Mouse (Mus musculus) forebrain, embryonic 16.5 days (tissue): ENCODE data around the gene Lrp1. TPM values are rescaled to one million over a fixed set of nuclear protein-coding genes. Genes with fewer than 3 reads are reported as not detected.

ENCODE experiments used
- ATAC-seq: fragments of 200-750 bp; cut with Nextera tagmentation; 2 replicates; pipeline ENCODE4 v1.8.0; 2017; ENCODE audit warnings: mild to moderate bottlenecking, moderate library complexity
- H3K27ac ChIP-seq: fragments of 300-500 bp; sonication (generic); 2 replicates; pipeline ENCODE4 v1.5.1; 2014; ENCODE audit warnings: low read length, control low read depth
- H3K27me3 ChIP-seq: fragments of 300-500 bp; sonication (generic); replicated peaks from 2 replicates; pipeline ENCODE4 v1.6.1; 2014; ENCODE audit warnings: low read length; ENCODE audit not compliant: control insufficient read depth, insufficient read depth
- H3K36me3 ChIP-seq: fragments of 300-500 bp; sonication (generic); 2 replicates; pipeline ENCODE4 v1.6.1; 2014; ENCODE audit not compliant: control insufficient read depth, insufficient read depth
- H3K4me1 ChIP-seq: fragments of 300-500 bp; sonication (generic); replicated peaks from 2 replicates; pipeline ENCODE4 v1.6.1; 2014; ENCODE audit warnings: low read length; ENCODE audit not compliant: control insufficient read depth, insufficient read depth
- H3K4me2 ChIP-seq: fragments of 300-500 bp; sonication (generic); 2 replicates; pipeline ENCODE4 v1.6.1; 2014; ENCODE audit warnings: mild to moderate bottlenecking, low read length, control low read depth
- H3K4me3 ChIP-seq: fragments of 300-500 bp; sonication (generic); replicated peaks from 2 replicates; pipeline ENCODE4 v1.5.1; 2014; ENCODE audit warnings: mild to moderate bottlenecking, low read length, control low read depth
- H3K9ac ChIP-seq: fragments of 300-500 bp; sonication (generic); replicated peaks from 2 replicates; pipeline ENCODE4 v1.6.1; 2014; ENCODE audit warnings: low read depth, low read length, control low read depth
- H3K9me3 ChIP-seq: fragments of 300-500 bp; sonication (generic); 2 replicates; pipeline ENCODE4 v1.6.1; 2016; ENCODE audit warnings: low read length; ENCODE audit not compliant: control insufficient read depth
- WGBS: fragments of 180-500 bp; shearing (Covaris S2); extraction: QIAGEN DNeasy Blood & Tissue Kit; methylation state at CpG from one replicate; pipeline ENCODE4 v1.1.7; 2014; 5-methylcytosine and 5-hydroxymethylcytosine counted together
- polyA plus RNA-seq: library from polyadenylated mRNA; unstranded; fragments of >200 nt; fragmentation: Nextera tagmentation; extraction: Ambion mirVana; gene quantifications from 2 replicates; pipeline ENCODE4 v1.2.1, GENCODE M21; 2015

Gene Lrp1
- polyA plus RNA-seq, 1 experiment from 2014 or later = 117 TPM

DNA sequence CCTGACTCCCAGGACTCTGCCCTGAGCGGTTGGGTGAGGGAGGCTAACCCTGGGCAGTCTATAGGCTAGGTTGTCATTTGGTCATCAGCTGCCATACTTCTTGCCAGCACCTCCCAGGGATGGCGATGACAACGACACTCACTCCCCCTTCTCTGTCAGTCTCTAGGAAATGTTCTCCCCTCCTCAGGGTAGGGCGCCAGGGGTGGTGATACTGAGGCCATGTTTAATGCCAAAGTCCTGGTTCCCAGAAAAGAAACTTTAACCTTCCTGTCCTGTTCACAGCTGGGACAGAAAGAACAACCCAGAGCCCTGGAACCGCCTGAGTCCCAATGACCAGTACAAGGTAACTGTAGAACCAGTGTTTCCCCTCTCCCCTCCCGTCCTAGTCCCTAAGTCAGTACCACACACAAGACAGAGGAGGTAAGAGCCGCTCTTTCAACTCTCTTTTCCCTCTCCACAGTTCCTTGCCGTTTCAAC is 104.9 kb downstream of the Lrp1 start:
- Histone ChIP-seq H3K27me3 (peaks cover 13% of the 10 kb centered on the region), H3K9me3 (no peaks in the 10 kb centered on the region), H3K36me3 (peaks cover 2% of the 10 kb centered on the region; the same call in 1 of the 2 replicates), H3K4me1 (peaks cover 40% of the 10 kb centered on the region), H3K4me2 (no peak overlapping the region), H3K4me3 (no peak overlapping the region), H3K9ac (no peak overlapping the region), H3K27ac (no peak overlapping the region)
- ATAC-seq = no peak
- 31% methylated on average over 8 of the region's 8 CpGs for WGBS

DNA sequence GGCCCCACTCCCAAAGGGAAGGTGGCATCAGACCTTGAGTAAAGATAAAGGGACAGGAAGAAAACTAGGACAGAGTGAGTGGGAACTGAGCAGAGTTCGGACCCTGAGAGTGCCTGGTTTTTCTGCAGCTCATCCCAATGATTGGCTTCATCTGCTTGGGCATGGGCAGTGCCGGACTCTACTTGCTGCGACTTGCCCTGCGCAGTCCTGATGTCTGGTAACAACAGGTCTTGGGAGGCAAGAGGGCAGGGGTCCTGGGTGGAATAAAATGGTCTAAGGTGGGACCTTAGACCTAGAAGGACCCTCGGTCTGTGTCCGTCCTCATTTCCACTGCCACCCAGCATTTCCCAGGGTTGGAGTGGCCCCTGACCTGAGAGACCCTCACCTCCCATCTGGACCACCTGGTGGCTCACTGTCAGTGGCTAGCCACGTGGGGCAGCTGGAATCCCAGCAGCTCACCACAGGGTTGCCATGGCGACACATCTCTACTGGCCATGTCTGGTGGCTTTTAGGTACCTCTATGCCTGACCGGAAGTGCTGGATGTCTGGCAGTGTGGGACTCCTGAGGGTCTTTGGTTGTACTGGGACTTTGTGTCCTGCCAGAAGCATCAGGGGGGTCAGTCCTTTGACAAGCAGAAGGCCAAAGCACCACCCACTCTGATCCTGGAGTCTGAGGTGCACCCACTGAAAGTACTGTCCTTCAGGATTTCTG is 105.5 kb downstream of the Lrp1 start:
- H3K9me3 ChIP-seq = no peaks in the 10 kb centered on the region
- no peak overlapping the region for H3K9ac ChIP-seq
- no peak overlapping the region for H3K4me2 ChIP-seq
- no peak overlapping the region for H3K27ac ChIP-seq
- 29% methylated on average over 9 of the region's 9 CpGs for WGBS
- no peak overlapping the region for H3K4me3 ChIP-seq
- ATAC-seq = no peak
- peaks cover 43% of the 10 kb centered on the region for H3K4me1 ChIP-seq
- peaks cover 2% of the 10 kb centered on the region; the same call in 1 of the 2 replicates for H3K36me3 ChIP-seq
- H3K27me3 ChIP-seq = peaks cover 13% of the 10 kb centered on the region

DNA sequence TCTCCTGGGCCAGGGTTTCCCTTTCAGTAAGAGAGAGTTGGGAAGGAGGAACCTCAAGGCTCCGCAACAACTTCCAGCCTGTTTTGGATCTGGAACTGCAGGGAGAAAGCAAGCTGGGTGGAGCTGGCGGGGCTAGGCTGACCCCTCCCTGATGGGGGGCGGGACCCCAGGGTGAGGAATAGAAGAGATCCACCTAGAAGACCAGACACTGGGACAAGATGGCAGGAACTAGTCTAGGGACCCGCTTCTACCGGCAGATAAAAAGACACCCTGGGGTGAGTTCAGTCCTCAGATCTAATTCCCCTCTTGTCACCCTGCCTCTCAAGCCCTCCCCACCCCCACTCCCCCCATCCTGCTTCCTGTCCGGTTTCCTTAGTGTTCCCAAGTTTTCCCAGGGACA is 106.2 kb downstream of the Lrp1 start, which contains the start of gene Ndufa4l2:
Ndufa4l2 (plus strand) TSS at position 204 of the 400 bp plus-strand sequence.
- Histone ChIP-seq H3K27me3 (peaks cover 13% of the 10 kb centered on the region), H3K4me3 (no peak within 1 kb of the TSS), H3K36me3 (peaks cover 2% of the 10 kb centered on the region; the same call in 1 of the 2 replicates), H3K4me1 (peaks cover 50% of the 10 kb centered on the region), H3K9me3 (no peaks in the 10 kb centered on the region), H3K9ac (0 out of 2 replicates have a peak within 1 kb of the TSS, but pooled peaks have one; percentile 35), H3K27ac (no peak within 1 kb of the TSS), H3K4me2 (peak within 1 kb of the TSS; percentile 98)
- WGBS = 29% methylated on average over 6 of the region's 6 CpGs
- ATAC-seq = no peak

DNA sequence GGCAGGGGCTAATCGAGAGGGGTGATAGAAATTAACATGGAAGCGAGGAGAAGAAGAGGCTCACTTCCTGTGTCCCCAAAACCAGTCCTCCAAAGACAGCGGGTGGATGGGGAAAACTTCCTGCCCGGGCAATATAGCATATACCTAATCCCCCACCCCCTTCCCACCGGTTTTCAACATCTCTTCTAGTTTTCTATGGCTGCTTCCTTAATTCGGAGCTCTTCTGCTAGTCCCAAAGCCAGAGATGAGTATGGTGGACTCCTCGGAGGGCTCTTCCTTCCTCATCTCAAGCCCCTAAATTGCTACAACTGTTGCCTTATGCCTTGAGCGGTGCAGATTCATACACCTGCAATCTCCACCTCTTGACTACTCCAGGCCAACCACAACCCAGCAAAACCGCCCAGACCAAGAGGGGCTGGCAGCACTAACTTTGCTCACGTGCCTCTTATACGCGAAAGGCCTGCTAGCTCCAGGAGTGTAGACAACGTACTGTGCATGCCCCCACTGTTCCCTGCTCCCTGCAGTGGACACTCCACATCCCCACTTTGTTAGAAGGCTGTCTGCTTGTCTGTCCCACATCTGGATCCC is 106.7 kb downstream of the Lrp1 start:
- no peak overlapping the region for H3K27ac ChIP-seq
- H3K4me3 ChIP-seq = no peak overlapping the region

DNA sequence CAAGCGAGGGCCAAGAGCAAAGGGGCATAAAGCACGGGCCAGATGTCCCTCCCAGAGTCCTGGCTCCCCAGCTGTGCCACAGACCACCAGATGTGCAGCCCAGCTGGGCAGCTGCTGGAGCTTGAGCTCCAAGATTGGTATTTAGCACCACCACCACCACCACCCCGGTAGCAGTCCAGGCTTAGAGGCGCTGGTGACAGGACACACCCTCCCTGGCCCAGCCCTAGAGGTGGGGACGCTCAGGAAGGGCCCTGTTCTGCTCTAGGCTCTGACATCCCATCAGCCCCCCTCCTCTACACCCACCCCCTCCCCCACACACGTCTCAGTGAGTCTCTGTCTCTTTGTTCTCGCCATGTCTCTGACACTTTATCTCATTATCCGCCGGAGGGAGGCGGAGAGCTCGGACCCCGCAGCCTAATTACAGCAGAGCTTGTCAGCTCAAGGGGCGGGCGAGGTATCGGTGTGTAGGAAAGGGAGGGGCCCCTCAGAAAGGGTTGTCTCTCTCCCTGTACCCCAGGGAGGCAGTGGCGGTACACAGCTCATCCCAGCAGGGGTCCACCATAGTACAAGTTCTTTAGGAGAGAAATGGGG is 107.4 kb downstream of the Lrp1 start:
- H3K4me2 ChIP-seq = peak overlapping the region; percentile 98
- peaks cover 13% of the 10 kb centered on the region for H3K27me3 ChIP-seq
- no peak overlapping the region for H3K4me3 ChIP-seq
- no peak for ATAC-seq
- peak overlapping the region; percentile 46; the same call in 1 of the 2 replicates for H3K9ac ChIP-seq
- under 1% methylated on average over 16 of the region's 16 CpGs for WGBS
- peaks cover 62% of the 10 kb centered on the region for H3K4me1 ChIP-seq
- H3K27ac ChIP-seq = 0 out of 2 replicates have a peak overlapping the region, but pooled peaks have one; percentile 15
- no peaks in the 10 kb centered on the region for H3K9me3 ChIP-seq
- H3K36me3 ChIP-seq = peaks cover 2% of the 10 kb centered on the region; the same call in 1 of the 2 replicates

More for the DNA sequence above, 106.7 kb downstream of the Lrp1 start:
- Histone ChIP-seq H3K9ac (0 out of 2 replicates have a peak overlapping the region, but pooled peaks have one; percentile 35), H3K4me2 (peak overlapping the region; percentile 98; the same call in 1 of the 2 replicates), H3K4me1 (peaks cover 55% of the 10 kb centered on the region), H3K9me3 (no peaks in the 10 kb centered on the region), H3K36me3 (peaks cover 2% of the 10 kb centered on the region; the same call in 1 of the 2 replicates), H3K27me3 (peaks cover 13% of the 10 kb centered on the region)
- WGBS = 15% methylated on average over 13 of the region's 13 CpGs
- no peak for ATAC-seq

DNA sequence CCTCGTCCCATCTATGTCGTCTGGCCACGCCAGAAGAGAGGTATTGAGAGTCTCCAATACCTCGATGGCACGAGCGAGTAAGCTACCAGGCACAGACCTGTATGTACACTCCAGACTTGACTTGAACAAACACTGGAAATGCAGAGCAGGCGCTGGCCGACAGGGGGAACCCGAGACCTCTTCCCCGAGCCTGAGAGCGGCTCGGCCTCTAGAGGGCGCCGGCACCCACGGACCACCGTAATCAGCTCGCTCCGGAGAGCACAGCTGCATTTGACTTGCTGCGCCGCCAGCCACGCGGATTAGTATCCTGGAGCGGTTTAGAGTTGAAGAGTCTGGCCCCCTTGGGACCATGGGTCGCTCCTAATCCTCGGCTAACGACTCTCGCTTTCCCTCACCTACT is 108.1 kb downstream of the Lrp1 start:
- peak; percentile 24 for ATAC-seq
- peaks cover 2% of the 10 kb centered on the region; the same call in 1 of the 2 replicates for H3K36me3 ChIP-seq
- under 1% methylated on average over 27 of the region's 27 CpGs for WGBS
- no peaks in the 10 kb centered on the region for H3K9me3 ChIP-seq
- peak overlapping the region; percentile 99 for H3K27ac ChIP-seq
- H3K27me3 ChIP-seq = peaks cover 13% of the 10 kb centered on the region
- H3K4me1 ChIP-seq = peaks cover 68% of the 10 kb centered on the region
- peak overlapping the region; percentile 24; the same call in 1 of the 2 replicates for H3K4me3 ChIP-seq
- H3K9ac ChIP-seq = peak overlapping the region; percentile 87
- H3K4me2 ChIP-seq = peak overlapping the region; percentile 98

DNA sequence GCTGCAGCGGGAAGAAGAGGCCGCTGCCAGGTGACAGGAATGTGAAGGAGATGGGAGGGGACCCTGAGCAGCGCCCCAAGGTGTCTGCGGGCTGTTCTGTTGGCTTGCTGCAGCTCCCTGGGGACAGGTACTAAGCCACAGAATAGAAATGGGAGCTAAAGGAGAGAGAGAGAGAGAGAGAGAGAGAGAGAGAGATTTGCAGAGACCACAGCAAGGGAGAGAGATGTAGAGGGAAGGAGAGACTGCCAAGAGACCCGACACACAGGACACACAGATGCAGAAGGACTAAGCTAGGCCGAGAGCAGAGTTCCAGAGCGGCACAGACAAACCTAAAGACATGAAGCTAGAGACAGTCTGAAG is 108.7 kb downstream of the Lrp1 start:
- H3K4me2 ChIP-seq = peak overlapping the region; percentile 98
- 2% methylated on average over 7 of the region's 7 CpGs for WGBS
- H3K9ac ChIP-seq = peak overlapping the region; percentile 87
- H3K9me3 ChIP-seq = no peaks in the 10 kb centered on the region
- H3K4me3 ChIP-seq = peak overlapping the region; percentile 57
- no peak for ATAC-seq
- H3K36me3 ChIP-seq = no peaks in the 10 kb centered on the region
- peak overlapping the region; percentile 99 for H3K27ac ChIP-seq
- peaks cover 68% of the 10 kb centered on the region for H3K4me1 ChIP-seq
- peaks cover 13% of the 10 kb centered on the region for H3K27me3 ChIP-seq

GRCm38 (mm10) chr10:127511634-127512306 is 109.2 kb downstream of the Lrp1 start:
- under 1% methylated on average over 45 of the region's 46 CpGs for WGBS
- 0 out of 2 replicates have a peak, but pooled peaks have one; percentile 1 for ATAC-seq
- Histone ChIP-seq H3K4me2 (peak overlapping the region; percentile 98), H3K4me1 (peaks cover 67% of the 10 kb centered on the region), H3K4me3 (peak overlapping the region; percentile 57), H3K27ac (peak overlapping the region; percentile 99), H3K9ac (peak overlapping the region; percentile 87), H3K27me3 (peaks cover 13% of the 10 kb centered on the region), H3K9me3 (no peaks in the 10 kb centered on the region), H3K36me3 (no peaks in the 10 kb centered on the region)
